Mouse (Mus musculus) urinary bladder, adult 18-20 months (tissue): ENCODE results near the gene Fos.

Experiments used
- DNase-seq, 2 experiments: peaks; one replicate each; pipeline ENCODE4 v3.0.0; 2022; ENCODE audit warnings: low spot score in 2 of 2, mixed read lengths in 2 of 2

The Fos gene

GRCm38 (mm10) chr12:85473481-85474297, at the start of gene Fos:
Fos (plus strand) TSS chr12:85473890.
- DNase-seq = peak; percentile 86 to 92

GRCm38 (mm10) chr12:85425721-85426120, 48.0 kb upstream of the Fos start:
- DNase-seq = no peak

- no peak for DNase-seq
Observed at GRCm38 (mm10) chr12:85426126-85426525, 47.6 kb upstream of the Fos start.

GRCm38 (mm10) chr12:85427802-85428201, 45.9 kb upstream of the Fos start:
- no peak for DNase-seq

- no peak for DNase-seq
Observed at GRCm38 (mm10) chr12:85429999-85430398, 43.7 kb upstream of the Fos start.

GRCm38 (mm10) chr12:85430434-85430833, 43.3 kb upstream of the Fos start:
- no peak for DNase-seq

GRCm38 (mm10) chr12:85433850-85434249, 39.8 kb upstream of the Fos start:
- no peak for DNase-seq

GRCm38 (mm10) chr12:85434526-85434925, 39.2 kb upstream of the Fos start:
- no peak for DNase-seq

GRCm38 (mm10) chr12:85436021-85436621, 37.6 kb upstream of the Fos start:
- DNase-seq = no peak

- no peak for DNase-seq
Observed at GRCm38 (mm10) chr12:85437172-85437876, 36.4 kb upstream of the Fos start.

- no peak for DNase-seq
Observed at GRCm38 (mm10) chr12:85443456-85443855, 30.2 kb upstream of the Fos start.

GRCm38 (mm10) chr12:85444646-85445045, 29.0 kb upstream of the Fos start:
- no peak for DNase-seq

GRCm38 (mm10) chr12:85447009-85447408, 26.7 kb upstream of the Fos start:
- DNase-seq = no peak

GRCm38 (mm10) chr12:85447490-85447889, 26.2 kb upstream of the Fos start:
- DNase-seq = no peak

GRCm38 (mm10) chr12:85449478-85449877, 24.2 kb upstream of the Fos start:
- no peak for DNase-seq

- peak; percentile 68 to 84 for DNase-seq
Observed at GRCm38 (mm10) chr12:85451693-85452491, 21.8 kb upstream of the Fos start.

GRCm38 (mm10) chr12:85455065-85456058, 18.3 kb upstream of the Fos start:
- peak; percentile 95 to 96 for DNase-seq

GRCm38 (mm10) chr12:85456276-85456675, 17.4 kb upstream of the Fos start:
- DNase-seq = no peak

GRCm38 (mm10) chr12:85456966-85457505, 16.7 kb upstream of the Fos start:
- no peak for DNase-seq

GRCm38 (mm10) chr12:85459820-85460219, 13.9 kb upstream of the Fos start:
- DNase-seq = no peak
